Mouse (Mus musculus) bone marrow macrophage, adult 2 months (primary cell): ENCODE results near the gene Chka. TPM values are rescaled to one million over a fixed set of nuclear protein-coding genes. Genes with fewer than 3 reads are reported as not detected.

ENCODE experiments used
- H3K27ac ChIP-seq: 2 replicates; pipeline ENCODE4 v1.5.1; 2012; ENCODE audit warnings: low read depth, low read length; ENCODE audit not compliant: insufficient read depth
- H3K4me1 ChIP-seq: 2 replicates; pipeline ENCODE4 v1.6.1; 2012; ENCODE audit warnings: low read length; ENCODE audit not compliant: control insufficient read depth, insufficient read depth
- H3K4me3 ChIP-seq: 2 replicates; pipeline ENCODE4 v1.5.1; 2012; ENCODE audit warnings: mild to moderate bottlenecking, low read length, moderate library complexity; ENCODE audit not compliant: insufficient read depth
- CTCF ChIP-seq: IDR thresholded peaks from 2 replicates; pipeline ENCODE4 v1.5.1; 2012; ENCODE audit warnings: low read depth, mild to moderate bottlenecking, low read length, moderate library complexity
- POLR2A ChIP-seq: IDR thresholded peaks from 2 replicates; pipeline ENCODE4 v1.6.1; 2012; ENCODE audit warnings: mild to moderate bottlenecking, low read depth, low read length, borderline replicate concordance
- polyA plus RNA-seq: library from polyadenylated mRNA; stranded (reverse); fragments of >200 nt; gene quantifications from 2 replicates; pipeline ENCODE4 v1.2.4, GENCODE M21; 2012; ENCODE audit not compliant: missing spikeins, insufficient read depth, insufficient read length

Gene Chka
- polyA plus RNA-seq, 1 experiment: 22.5 TPM

DNA sequence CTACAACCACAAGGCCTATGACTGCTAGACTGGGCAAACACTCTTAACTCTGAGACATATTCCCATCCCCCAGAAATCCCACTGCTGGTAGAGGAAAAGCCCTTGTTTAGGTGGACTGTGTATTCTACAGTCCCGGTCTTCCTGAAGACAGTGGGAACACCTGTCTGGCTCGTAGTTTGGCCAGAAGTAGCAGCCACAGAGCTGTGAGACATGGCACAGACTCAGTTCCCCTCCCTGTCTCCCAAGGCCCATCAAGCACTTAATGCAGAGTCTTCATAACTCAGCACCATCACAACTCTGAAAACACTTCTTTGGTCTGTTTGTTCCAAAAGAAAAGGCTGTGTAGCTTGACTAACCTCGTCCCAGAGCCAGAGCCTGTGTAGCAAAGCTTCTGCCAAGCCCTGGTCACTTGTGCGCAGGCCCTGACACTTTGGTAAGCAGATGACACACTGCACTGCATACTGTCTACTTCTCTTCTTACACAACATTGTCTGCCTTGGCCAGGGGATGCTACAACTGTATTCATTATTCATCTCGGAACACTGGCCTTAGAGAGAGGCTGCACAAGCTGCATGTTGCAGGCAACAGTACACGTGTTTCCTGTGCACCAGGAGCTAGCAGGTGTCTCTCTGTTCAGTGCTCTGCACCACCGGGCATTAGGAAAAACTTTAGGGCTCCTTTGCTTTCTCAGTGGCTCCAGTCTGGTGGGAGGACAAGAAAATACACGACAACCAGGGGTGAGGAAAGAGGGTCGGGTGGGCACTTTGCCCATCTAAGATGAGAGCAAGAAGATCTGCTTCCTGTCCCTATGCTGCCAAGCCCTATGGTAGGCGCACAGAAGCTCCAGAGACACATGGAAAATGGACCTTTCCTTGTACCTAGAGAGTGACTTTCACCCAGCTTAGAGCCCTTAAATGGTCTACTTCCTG is 4.6 kb upstream of the Chka start:
- Histone ChIP-seq H3K4me3 (no peak overlapping the region), H3K27ac (no peak overlapping the region), H3K4me1 (peaks cover 22% of the 10 kb centered on the region)
- no peak for TF ChIP-seq POLR2A

DNA sequence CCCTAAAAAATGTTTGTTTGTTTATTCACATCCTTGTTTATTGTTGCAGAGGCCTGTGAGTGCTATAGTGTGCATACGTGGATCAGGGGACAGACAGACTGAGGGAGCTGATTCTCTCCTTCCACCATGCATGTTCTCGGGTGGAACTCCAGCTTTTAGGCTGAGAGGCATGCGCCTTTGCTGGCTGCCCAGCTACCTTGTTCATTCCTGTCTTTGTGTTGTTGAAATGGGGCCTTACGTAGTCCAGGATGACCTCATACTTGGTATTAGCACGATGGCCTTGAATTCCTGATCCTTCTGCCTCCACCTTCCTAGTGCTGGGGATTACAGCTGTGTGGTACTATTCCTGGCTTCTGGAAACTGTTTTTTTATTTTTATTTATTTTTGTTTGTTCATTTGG is 3.9 kb upstream of the Chka start:
- Histone ChIP-seq H3K27ac (no peak overlapping the region), H3K4me3 (no peak overlapping the region)
- no peak for TF ChIP-seq CTCF
- TF ChIP-seq POLR2A: no peak

DNA sequence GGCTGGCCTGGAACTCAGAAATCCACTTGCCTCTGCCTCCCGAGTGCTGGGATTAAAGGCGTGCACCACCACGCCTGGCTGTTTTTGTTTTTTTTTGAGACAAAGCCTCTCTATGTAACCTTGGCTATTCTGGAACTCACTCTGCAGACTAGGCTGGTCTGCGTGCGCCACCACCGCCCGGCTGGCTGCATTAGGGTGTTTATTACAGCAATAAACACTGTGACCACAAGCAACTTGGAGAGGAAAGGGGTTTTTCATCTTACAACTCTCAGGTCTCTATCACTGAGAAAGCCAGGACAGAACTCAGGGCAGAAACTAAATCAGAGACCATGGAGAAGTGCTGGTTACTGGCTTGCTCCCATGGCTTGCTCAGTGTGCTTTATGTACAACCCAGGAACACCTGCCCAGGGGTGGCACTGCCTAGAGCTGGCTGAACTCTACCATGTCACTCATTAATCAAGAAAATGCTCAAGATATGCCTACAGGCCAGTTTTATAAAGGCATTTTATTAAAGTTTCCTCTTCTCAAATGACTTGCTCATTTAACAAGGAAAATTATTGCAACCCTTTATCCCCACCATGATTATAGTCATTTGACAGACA is 3.3 kb upstream of the Chka start:
- TF ChIP-seq POLR2A: no peak
- no peak for TF ChIP-seq CTCF

More for the DNA sequence above, 3.9 kb upstream of the Chka start:
- H3K4me1 ChIP-seq: peaks cover 22% of the 10 kb centered on the region

DNA sequence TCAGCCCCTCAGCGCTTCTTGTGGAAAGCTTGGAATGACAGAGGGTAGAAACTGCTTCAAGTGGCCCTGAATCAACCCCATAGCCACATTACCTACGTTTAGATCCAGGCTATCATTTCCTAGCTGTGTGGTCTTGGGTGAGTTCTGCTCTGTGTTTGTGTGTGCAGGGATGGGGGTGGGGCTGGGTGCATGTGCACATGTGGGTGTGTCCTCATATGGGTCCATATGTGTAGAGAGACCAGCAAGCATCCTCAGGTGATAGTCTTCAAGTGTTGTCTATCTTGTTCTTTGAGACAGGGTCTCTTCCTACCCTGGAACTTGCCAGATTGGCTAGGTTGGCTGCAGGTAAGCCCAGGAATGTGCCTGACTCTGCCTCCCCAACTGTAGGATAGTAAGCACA is 2.3 kb upstream of the Chka start:
- TF ChIP-seq POLR2A (no peak), CTCF (no peak)
- Histone ChIP-seq H3K27ac (no peak overlapping the region), H3K4me1 (peaks cover 28% of the 10 kb centered on the region), H3K4me3 (no peak overlapping the region)

More for the DNA sequence above, 3.3 kb upstream of the Chka start:
- H3K27ac ChIP-seq: no peak overlapping the region
- peaks cover 22% of the 10 kb centered on the region for H3K4me1 ChIP-seq
- H3K4me3 ChIP-seq: no peak overlapping the region

DNA sequence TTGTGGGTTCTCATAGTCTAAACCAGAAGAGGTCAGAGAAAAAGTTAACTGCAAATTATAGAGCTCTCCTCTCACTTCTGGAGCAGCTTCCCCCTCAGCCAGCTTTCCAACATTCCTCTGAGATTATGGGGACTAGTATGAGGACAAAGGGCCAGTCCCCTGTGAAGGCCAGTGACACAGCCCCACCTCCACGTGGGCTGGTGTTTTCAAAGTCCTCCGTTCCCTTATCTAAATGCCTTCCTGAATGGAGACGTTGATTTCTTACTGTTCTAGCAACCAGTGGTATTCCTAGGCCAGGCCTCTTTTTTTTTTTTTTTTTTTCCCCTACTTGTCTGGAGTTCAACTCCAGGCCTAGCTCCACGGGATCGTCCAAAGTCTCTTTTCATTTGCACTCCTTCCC is 1.5 kb upstream of the Chka start:
- TF ChIP-seq POLR2A (no peak), CTCF (no peak)
- peaks cover 29% of the 10 kb centered on the region for H3K4me1 ChIP-seq
- H3K4me3 ChIP-seq: no peak overlapping the region
- H3K27ac ChIP-seq: no peak overlapping the region

DNA sequence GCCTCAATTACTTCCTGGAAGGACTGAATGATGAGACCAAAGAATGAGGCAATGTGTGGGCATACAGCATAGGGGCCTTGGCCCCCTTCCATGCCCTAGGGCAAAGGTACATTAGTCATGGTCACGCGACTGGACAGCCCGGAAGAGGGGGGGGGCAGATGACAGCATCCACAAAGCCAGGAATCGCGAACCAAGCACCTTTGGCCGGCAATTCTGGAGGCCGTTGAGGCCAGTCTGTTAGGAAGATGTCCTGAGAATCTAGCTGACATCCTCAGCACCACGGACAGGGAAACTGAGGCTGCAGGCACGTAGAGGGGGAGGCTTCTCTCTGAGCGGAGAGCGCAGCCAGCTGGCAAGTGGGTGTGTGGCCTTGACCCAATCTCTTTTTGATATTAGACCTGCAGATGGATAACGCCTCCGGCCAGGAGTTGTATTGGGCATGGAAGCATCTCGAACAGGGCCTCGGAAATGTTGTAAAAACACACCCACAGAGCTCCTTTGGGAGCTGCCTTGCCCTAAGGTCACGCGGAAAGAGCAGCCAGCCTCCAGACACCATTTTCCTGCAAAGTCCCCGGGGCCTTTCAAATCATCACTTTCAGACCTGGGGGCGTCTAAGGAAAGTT is 615 bp upstream of the Chka start:
- Histone ChIP-seq H3K4me1 (peaks cover 36% of the 10 kb centered on the region), H3K27ac (peak overlapping the region; percentile 27), H3K4me3 (peak overlapping the region; percentile 58)
- TF ChIP-seq CTCF (0 out of 2 replicates have a peak, but pooled peaks have one; percentile 21), POLR2A (no peak)

DNA sequence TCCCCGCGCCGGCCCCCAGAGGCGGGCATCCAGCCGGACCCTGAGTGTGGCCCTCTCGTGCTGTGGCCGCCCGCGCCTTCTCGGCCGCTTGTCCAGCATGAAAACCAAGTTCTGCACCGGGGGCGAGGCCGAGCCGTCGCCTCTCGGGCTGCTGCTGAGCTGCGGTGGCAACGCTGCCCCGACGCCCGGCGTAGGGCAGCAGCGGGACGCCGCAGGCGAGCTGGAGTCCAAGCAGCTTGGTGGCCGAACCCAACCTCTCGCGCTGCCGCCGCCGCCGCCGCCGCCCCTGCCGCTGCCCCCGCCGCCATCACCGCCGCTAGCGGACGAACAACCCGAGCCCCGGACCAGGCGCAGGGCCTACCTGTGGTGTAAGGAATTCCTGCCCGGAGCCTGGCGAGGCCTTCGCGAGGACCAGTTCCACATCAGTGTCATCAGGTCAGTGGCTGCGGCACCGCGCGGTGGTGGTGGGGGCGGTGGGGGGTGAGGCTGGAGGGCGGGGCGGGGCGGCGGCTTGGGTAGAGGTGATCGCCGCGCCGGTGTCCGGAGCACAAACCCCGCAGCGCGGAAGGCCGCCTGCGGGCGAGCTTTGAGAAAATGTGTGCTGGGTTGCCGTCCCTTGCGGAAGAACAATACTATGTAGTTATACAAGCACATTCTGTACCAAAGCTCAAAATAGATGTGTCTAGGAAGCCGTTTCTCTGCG is 557 bp downstream of the Chka start:
- Histone ChIP-seq H3K4me3 (peak overlapping the region; percentile 82), H3K27ac (peak overlapping the region; percentile 74), H3K4me1 (peaks cover 31% of the 10 kb centered on the region)
- TF ChIP-seq CTCF: no peak
- no peak for TF ChIP-seq POLR2A

DNA sequence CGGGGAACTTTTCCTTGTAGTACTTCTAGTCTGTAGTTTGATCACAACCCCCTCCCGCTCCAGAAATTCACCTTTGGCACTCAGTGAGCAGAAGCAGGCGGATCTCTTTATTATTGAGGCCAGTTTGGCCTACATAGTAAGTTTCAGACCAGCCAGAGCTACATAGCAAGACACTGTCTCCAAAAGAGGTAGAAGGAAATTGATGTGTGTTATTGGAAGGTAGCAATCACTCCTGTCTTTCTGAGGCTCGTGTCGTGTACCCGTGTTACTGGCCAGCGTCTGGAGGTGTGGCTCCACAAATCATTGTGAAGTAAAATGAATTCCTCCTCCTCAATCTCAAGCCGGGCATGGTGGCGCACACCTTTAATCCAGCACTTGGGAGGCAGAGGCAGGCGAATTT is 1.5 kb downstream of the Chka start:
- Histone ChIP-seq H3K4me1 (peaks cover 27% of the 10 kb centered on the region), H3K27ac (no peak overlapping the region), H3K4me3 (peak overlapping the region; percentile 82)
- TF ChIP-seq CTCF (no peak), POLR2A (no peak)

DNA sequence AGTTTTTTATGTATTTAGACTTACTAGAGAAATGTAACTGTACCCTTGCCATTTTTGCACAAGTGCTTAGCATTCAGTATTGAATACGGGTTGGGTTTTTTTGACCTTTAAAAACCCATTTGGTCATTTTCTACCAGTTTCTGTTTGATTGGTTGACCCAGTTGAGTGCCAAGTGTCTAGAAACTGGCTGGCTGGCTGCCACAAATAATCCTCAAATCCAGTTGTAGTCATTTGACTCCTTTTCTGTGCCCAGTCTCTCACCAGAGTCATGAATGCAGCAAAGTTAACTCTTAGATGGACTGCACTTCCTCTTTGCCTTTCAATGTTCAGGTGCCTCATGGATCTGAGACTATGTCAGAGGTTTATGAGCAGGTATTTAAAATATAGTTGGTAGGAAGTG is 2.3 kb downstream of the Chka start:
- H3K27ac ChIP-seq: no peak overlapping the region
- H3K4me3 ChIP-seq: no peak overlapping the region
- H3K4me1 ChIP-seq: peaks cover 24% of the 10 kb centered on the region
- no peak for TF ChIP-seq POLR2A
- no peak for TF ChIP-seq CTCF

DNA sequence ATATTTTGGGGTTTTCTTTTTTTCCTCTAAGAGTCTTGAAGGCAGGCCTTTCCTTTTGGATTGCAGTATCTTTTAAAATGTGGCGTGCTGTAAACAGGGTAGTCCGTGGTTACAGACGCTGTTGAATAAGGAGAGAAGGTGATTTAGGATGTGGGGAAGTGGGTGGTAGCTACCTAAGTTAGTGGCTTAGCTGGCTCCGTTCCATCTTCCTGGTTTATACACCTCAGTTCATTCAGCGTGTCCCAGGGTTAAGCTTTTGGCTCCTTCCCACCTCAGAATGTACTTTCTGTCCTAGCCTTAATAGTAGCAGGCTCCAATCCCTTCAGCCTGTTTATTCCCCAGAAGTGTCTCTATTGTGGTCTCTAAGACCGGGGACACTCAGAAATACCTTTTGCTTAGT is 3.5 kb downstream of the Chka start:
- TF ChIP-seq POLR2A: no peak
- Histone ChIP-seq H3K4me3 (no peak overlapping the region), H3K4me1 (peaks cover 24% of the 10 kb centered on the region), H3K27ac (no peak overlapping the region)
